Mouse (Mus musculus): ENCODE data around the gene Adam3. TPM values are rescaled to one million over a fixed set of nuclear protein-coding genes. Genes with fewer than 3 reads are reported as not detected.

Gene Adam3
- 0.11 and 0.15 TPM in 2 replicates for polyA plus RNA-seq (2012; rRNA removed)

- DNase-seq (ENCODE audit: low spot score): no peak
Measured at GRCm38 (mm10) chr8:24725630-24726029, at the start of gene Adam3. TSS of gene Adam3 (minus strand) at chr8:24725852.

GRCm38 (mm10) chr8:24724886-24725626, 596 bp downstream of the Adam3 start:
- no peak for DNase-seq (ENCODE audit: low spot score)

Other genes starting within 250 kb of the Adam3 start
- gene Adam5, start 98.5 kb upstream of the Adam3 start, polyA plus RNA-seq (2012; rRNA removed): 0.72 and 1.4 TPM in 2 replicates

Data from urinary bladder, adult 2 months (tissue).